Mouse (Mus musculus) lung, postnatal 0 days (tissue): ENCODE measurements around the gene Taldo1.
"Not testable (repeated sequence)": the region's sequence is repeated elsewhere in the genome, so short reads cannot be mapped to it uniquely, and the experiment has no call there.

Experiments
- CTCF ChIP-seq: IDR thresholded peaks from 2 replicates; pipeline ENCODE4 v1.5.1; 2016; ENCODE audit warnings: antibody characterized with exemption, mild to moderate bottlenecking
- EP300 ChIP-seq: IDR thresholded peaks from 2 replicates; pipeline ENCODE4 v1.6.1; 2016; ENCODE audit warnings: antibody characterized with exemption, mild to moderate bottlenecking, control low read depth

DNA sequence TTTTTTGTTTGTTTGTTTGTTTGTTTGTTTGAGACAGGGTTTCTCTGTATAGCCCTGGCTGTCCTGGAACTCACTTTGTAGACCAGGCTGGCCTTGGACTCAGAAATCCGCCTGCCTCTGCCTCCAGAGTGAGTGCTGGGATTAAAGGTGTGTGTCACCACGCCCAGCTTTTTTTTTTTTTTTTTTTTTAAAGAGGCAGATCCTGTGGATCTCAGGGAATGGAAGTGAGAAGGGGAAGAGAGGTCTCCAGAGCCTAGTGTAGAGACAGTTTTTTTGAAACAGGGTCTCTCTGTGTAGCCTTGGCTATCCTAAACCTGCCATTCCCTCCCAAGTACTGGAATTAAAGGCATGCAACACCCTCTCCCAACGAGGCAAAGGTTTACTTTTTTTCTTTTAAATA lies 54.4 kb downstream of the Taldo1 start:
- TF ChIP-seq EP300, CTCF: not testable (repeated sequence)
